Mouse (Mus musculus): ENCODE data around the gene Alg9. TPM values are rescaled to one million over a fixed set of nuclear protein-coding genes. Genes with fewer than 3 reads are reported as not detected.
"Not testable (repeated sequence)": the region's sequence is repeated elsewhere in the genome, so short reads cannot be mapped to it uniquely, and the experiment has no call there.

The Alg9 gene
- polyA plus RNA-seq, 2 experiments, result 33.2 to 35.9 TPM

- DNase-seq (ENCODE audit: low spot score), result no peak
Measured at GRCm38 (mm10) chr9:50823779-50824453, 49.1 kb downstream of the Alg9 start.

DNA sequence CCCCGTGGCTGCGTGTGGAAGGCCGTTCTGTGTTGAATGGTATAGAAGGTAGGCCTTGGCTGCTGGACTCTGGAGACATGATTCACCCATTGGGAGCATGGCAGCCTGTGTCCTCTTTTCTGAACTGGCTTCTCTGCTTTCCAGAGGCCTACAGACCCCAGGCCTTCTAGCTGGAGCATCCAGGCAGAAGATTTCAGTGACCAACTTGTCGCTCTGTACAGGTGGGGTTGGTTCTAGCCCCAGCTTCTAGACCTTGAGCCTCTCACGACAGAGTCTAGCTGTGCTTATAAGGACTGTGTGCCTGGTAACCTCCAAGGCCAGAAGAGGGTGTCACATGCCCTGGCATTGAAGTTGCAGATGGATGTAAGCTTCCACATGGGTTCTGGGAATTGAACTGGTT lies 56.7 kb downstream of the Alg9 start:
- WGBS, result 88% methylated on average over 5 of the region's 5 CpGs
- Histone ChIP-seq H3K36me3 (ENCODE audit: control insufficient read depth, insufficient read depth, low read length) (peaks cover 24% of the 10 kb centered on the region), H3K4me3 (replicated peaks; ENCODE audit: low read length) (no peak overlapping the region), H3K9ac (ENCODE audit: low read depth, low read length, severe bottlenecking) (no peak overlapping the region), H3K27ac (replicated peaks; ENCODE audit: low read depth, low read length) (no peak overlapping the region), H3K4me2 (replicated peaks; ENCODE audit: low read depth, low read length, severe bottlenecking) (no peak overlapping the region), H3K9me3 (ENCODE audit: control insufficient read depth, low read length) (no peaks in the 10 kb centered on the region), H3K27me3 (ENCODE audit: control insufficient read depth, insufficient read depth, low read length) (no peaks in the 10 kb centered on the region), H3K4me1 (ENCODE audit: control insufficient read depth, insufficient read depth, low read length) (no peaks in the 10 kb centered on the region)
- no peak for DNase-seq (ENCODE audit: low spot score)
- TF ChIP-seq POLR2A (IDR thresholded peaks at IDR 0.05; ENCODE audit: borderline replicate concordance, extremely low read depth, insufficient read depth, insufficient read length), result no peak
- ATAC-seq (ENCODE audit: low FRiP score, low read depth), result no peak

More at GRCm38 (mm10) chr9:50823779-50824453, 49.1 kb downstream of the Alg9 start:
- Histone ChIP-seq H3K4me1 (ENCODE audit: control insufficient read depth, insufficient read depth, low read length) (no peaks in the 10 kb centered on the region), H3K4me2 (replicated peaks; ENCODE audit: low read depth, low read length, severe bottlenecking) (no peak overlapping the region), H3K9me3 (ENCODE audit: control insufficient read depth, low read length) (no peaks in the 10 kb centered on the region), H3K9ac (ENCODE audit: low read depth, low read length, severe bottlenecking) (no peak overlapping the region), H3K27me3 (ENCODE audit: control insufficient read depth, insufficient read depth, low read length) (no peaks in the 10 kb centered on the region), H3K36me3 (ENCODE audit: control insufficient read depth, insufficient read depth, low read length) (peaks cover 30% of the 10 kb centered on the region), H3K4me3 (replicated peaks; ENCODE audit: low read length) (no peak overlapping the region), H3K27ac (replicated peaks; ENCODE audit: low read depth, low read length) (no peak overlapping the region)
- TF ChIP-seq POLR2A (IDR thresholded peaks at IDR 0.05; ENCODE audit: borderline replicate concordance, extremely low read depth, insufficient read depth, insufficient read length), result no peak
- WGBS, result 92% methylated on average over 11 of the region's 11 CpGs
- ATAC-seq (ENCODE audit: low FRiP score, low read depth), result no peak

DNA sequence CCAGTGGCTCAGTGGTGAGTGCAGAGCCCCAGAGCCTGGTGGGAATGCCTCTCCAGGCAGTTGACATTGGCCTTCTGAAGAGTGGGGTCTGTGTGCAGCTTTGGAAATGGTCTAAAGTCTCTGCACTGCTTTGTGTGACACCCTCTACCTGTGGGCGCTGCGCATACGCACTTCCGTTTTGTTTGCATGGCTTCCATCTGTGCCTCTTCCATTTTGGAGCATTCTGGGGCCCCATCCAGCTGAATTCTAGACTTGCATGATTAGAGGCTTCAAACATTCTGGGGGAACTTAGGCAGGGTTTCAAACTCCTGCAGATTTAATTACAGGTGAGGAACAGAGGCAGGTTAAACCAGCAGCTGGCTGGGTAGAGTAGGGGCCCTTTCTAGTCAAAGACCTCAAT lies 57.3 kb downstream of the Alg9 start:
- Histone ChIP-seq H3K27ac (replicated peaks; ENCODE audit: low read depth, low read length) (no peak overlapping the region), H3K4me3 (replicated peaks; ENCODE audit: low read length) (no peak overlapping the region), H3K4me1 (ENCODE audit: control insufficient read depth, insufficient read depth, low read length) (no peaks in the 10 kb centered on the region), H3K9me3 (ENCODE audit: control insufficient read depth, low read length) (no peaks in the 10 kb centered on the region), H3K36me3 (ENCODE audit: control insufficient read depth, insufficient read depth, low read length) (peaks cover 24% of the 10 kb centered on the region), H3K27me3 (ENCODE audit: control insufficient read depth, insufficient read depth, low read length) (no peaks in the 10 kb centered on the region), H3K9ac (ENCODE audit: low read depth, low read length, severe bottlenecking) (no peak overlapping the region), H3K4me2 (replicated peaks; ENCODE audit: low read depth, low read length, severe bottlenecking) (no peak overlapping the region)
- WGBS, result 94% methylated on average over 4 of the region's 4 CpGs
- no peak for TF ChIP-seq POLR2A (IDR thresholded peaks at IDR 0.05; ENCODE audit: borderline replicate concordance, extremely low read depth, insufficient read depth, insufficient read length)
- no peak for ATAC-seq (ENCODE audit: low FRiP score, low read depth)
- DNase-seq (ENCODE audit: low spot score), result no peak

DNA sequence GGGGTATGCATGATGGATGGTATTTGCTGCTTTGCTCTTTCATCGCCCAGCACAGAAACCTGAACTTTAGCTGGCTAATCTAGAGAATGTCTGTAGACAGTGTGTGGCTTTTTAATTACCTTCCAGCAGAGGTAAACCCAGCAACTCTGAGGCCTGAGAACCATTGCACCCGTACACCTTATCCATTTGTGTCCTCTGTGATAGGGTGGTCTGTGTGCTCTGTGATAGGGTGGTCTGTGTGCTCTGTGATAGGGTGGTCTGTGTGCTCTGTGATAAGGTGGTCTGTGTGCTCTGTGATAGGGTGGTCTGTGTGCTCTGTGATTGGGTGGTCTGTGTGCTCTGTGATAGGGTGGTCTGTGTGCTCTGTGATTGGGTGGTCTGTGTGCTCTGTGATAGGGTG lies 57.8 kb downstream of the Alg9 start:
- not testable (repeated sequence) for H3K4me2 ChIP-seq (replicated peaks; ENCODE audit: low read depth, low read length, severe bottlenecking); H3K4me1 ChIP-seq (ENCODE audit: control insufficient read depth, insufficient read depth, low read length); H3K9ac ChIP-seq (ENCODE audit: low read depth, low read length, severe bottlenecking); H3K9me3 ChIP-seq (ENCODE audit: control insufficient read depth, low read length); DNase-seq (ENCODE audit: low spot score); H3K27me3 ChIP-seq (ENCODE audit: control insufficient read depth, insufficient read depth, low read length); H3K4me3 ChIP-seq (replicated peaks; ENCODE audit: low read length); ATAC-seq (ENCODE audit: low FRiP score, low read depth); H3K27ac ChIP-seq (replicated peaks; ENCODE audit: low read depth, low read length)
- H3K36me3 ChIP-seq (ENCODE audit: control insufficient read depth, insufficient read depth, low read length), result peaks cover 24% of the 10 kb centered on the region
- WGBS, result 89% methylated on average over 2 of the region's 2 CpGs

GRCm38 (mm10) chr9:50833786-50834185 lies 59.0 kb downstream of the Alg9 start:
- no peak overlapping the region for H3K4me2 ChIP-seq (replicated peaks; ENCODE audit: low read depth, low read length, severe bottlenecking)
- no peak for DNase-seq (ENCODE audit: low spot score)
- TF ChIP-seq POLR2A (IDR thresholded peaks at IDR 0.05; ENCODE audit: borderline replicate concordance, extremely low read depth, insufficient read depth, insufficient read length), result no peak
- no peak for ATAC-seq (ENCODE audit: low FRiP score, low read depth)
- peaks cover 22% of the 10 kb centered on the region for H3K36me3 ChIP-seq (ENCODE audit: control insufficient read depth, insufficient read depth, low read length)
- H3K9ac ChIP-seq (ENCODE audit: low read depth, low read length, severe bottlenecking), result no peak overlapping the region
- H3K27me3 ChIP-seq (ENCODE audit: control insufficient read depth, insufficient read depth, low read length), result no peaks in the 10 kb centered on the region
- no peak overlapping the region for H3K4me3 ChIP-seq (replicated peaks; ENCODE audit: low read length)
- no peak overlapping the region for H3K27ac ChIP-seq (replicated peaks; ENCODE audit: low read depth, low read length)
- 86% methylated on average over 8 of the region's 8 CpGs for WGBS
- no peaks in the 10 kb centered on the region for H3K9me3 ChIP-seq (ENCODE audit: control insufficient read depth, low read length)
- no peaks in the 10 kb centered on the region for H3K4me1 ChIP-seq (ENCODE audit: control insufficient read depth, insufficient read depth, low read length)
